Mouse (Mus musculus) heart, postnatal 36 days (tissue): ENCODE measurements around the gene Pdzd8. TPM values are rescaled to one million over a fixed set of nuclear protein-coding genes. Genes with fewer than 3 reads are reported as not detected.
A peak's percentile ranks its signal among the peaks of the same experiment; 100 is the strongest.

Experiments used
- DNase-seq, 2 experiments: peaks; one replicate each; pipeline ENCODE4 v3.0.0; 2021 to 2022
- intact Hi-C: fragments of 180-260 bp; cut with DNase I; formaldehyde crosslinking; loops from one replicate; pipeline ENCODE4 v1.15.1; 2025
- total RNA-seq, 2 experiments: library from RNA; stranded (reverse); gene quantifications; 2 replicates each; pipeline ENCODE4 v1.2.3; 2021

Gene Pdzd8
- 10 to 100 TPM; 24.7 to 27.2 TPM for total RNA-seq

DNA sequence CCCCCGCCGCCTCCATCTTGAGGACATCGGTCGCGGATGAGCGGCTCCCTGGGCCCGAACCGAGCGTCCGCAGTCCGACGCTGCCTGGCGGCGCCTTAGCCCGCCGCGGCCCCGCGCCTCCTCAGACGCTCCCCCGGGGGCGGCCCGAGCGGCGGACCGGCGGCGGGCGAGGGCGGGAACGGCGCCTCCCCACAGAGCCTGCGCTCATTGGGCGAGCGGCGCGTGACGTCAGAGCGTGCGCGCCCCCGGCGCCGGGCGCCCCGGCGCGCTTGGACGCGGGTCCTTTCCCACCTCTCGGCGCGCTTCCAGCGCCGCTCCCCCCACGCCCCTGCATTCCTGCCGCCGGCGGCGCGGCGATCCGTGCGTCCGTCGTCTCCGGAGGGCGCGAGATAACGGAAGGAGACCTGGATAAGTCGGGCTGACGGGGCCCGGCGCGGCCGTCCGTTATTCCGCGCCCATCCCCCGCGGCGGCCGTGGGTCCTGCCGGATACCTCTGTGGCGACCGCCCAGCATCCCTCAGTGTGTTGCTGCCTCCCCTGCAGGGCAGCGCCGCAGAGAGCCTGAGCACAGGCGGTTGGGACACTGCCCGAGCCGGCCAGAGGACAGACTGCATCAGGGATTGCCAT is at the start of gene Pdzd8:
Gene Pdzd8, minus strand, starts transcription at position 123 of the 626 bp plus-strand sequence.
- intact Hi-C loops = loop anchor here (10.0 kb wide), 2 partner anchors 401 to 1239 kb away; partner anchors contain the start of genes Cacul1, Eno4 and Hspa12a
- DNase-seq = peak; percentile 90 to 94

DNA sequence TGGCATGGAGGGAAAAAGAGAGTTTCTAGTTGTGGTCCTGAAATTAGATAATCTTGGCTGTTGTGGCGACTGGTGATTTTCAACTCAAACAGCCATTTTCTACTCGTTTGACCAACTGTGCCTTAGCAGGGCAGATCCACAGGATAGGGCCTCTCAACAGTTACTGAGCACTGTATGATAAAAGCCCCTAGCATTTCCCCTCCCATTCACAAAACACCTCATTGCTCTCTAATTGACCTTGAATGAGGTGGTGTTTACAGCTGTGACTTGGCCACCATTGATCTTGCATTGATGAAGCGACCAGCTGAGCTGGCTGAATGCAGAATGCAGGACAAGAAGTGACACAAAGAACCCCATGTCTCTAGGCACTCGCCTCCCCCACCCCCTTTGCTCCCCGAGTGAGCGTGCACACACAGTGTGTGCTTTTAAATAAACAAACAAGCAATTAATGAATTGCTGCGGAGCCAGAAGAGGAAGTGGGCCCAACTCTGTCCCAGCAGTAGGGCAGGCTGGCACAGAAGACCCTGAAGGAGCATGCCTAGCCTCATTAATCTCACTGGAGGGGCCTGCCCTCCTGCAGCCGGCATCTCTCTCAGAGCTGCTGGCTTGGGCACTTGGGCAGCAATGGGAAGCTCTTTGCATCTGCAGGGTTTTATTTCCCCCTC is 48.3 kb upstream of the Pdzd8 start:
- intact Hi-C loops = no loop called here
- DNase-seq = no peak

DNA sequence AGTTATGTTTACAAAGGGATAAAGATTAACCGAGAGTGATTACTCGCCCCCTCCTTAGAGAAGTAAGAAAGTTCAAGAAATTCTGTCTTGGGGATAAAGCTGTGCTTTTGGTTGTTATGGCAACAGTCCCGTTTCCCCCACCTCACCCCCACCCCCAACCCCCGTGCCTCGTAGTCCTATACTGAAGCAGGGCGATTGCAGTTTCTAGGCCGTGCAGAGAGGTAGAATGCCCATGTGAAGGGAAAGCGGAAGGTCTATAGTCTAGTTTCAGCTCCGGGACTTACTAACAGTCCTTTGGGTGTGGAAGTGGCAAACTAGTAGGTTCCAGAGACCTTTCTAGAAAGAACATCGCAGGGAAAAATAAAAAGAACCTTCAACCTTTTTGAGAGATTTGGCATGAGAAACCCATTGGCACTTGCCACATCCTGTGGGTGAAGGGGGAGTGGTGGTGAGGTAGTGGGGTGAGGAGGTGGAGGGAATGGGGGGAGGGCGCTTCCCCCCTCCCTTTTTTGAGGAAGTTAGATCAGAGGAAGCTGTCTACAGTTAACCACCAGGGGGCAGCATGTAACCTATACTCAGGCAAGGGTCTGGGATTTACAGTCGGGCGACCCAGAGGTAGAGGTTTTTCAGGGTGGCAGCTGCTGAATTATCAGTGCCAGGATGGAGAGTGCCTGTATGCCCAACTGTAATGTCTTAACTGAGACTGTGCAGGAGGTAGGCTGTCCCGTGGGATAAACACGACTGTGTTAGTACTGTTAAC is 43.4 kb upstream of the Pdzd8 start:
- intact Hi-C loops = no loop called here
- peak; percentile 41 to 46 for DNase-seq

DNA sequence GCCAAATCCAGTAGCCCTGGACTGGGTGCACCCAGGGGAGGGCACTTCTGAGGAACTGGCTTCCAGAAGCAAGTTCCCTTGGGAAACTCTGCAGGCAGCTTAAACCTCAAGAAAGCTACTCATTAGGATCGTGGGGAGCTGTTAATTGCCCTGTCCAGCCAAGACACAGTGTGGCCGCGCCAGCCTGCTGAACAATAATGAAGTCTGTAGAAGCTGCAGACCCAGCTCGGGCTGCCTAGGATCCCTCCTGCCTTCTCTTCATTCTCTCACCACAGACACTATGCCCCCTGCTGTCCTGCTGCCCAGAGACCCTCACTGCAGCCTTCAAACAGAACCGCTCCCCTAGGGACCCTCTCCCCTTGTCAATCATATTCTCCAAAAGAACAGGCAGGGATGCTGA is 42.8 kb upstream of the Pdzd8 start:
- DNase-seq = no peak
- intact Hi-C loops = no loop called here

DNA sequence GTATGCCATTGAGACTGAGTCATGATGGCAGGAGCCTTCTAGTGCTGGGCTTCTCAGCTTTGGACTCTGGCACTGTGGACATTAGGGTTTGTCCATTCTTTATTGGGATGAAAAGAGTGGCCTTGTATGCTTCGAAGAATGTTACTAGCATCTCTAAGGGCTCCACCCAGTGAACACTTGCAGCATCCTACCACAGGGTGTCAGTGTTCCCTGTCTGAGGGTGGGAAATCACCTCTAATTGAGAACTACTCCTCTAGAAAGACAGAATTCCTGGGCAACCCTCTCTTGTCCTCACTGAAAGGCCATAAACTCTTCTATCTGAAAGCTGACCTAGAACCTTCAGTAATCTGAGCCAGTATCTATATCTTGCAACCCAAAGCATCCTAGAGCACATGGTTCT is 41.6 kb upstream of the Pdzd8 start:
- intact Hi-C loops = no loop called here
- no peak for DNase-seq

DNA sequence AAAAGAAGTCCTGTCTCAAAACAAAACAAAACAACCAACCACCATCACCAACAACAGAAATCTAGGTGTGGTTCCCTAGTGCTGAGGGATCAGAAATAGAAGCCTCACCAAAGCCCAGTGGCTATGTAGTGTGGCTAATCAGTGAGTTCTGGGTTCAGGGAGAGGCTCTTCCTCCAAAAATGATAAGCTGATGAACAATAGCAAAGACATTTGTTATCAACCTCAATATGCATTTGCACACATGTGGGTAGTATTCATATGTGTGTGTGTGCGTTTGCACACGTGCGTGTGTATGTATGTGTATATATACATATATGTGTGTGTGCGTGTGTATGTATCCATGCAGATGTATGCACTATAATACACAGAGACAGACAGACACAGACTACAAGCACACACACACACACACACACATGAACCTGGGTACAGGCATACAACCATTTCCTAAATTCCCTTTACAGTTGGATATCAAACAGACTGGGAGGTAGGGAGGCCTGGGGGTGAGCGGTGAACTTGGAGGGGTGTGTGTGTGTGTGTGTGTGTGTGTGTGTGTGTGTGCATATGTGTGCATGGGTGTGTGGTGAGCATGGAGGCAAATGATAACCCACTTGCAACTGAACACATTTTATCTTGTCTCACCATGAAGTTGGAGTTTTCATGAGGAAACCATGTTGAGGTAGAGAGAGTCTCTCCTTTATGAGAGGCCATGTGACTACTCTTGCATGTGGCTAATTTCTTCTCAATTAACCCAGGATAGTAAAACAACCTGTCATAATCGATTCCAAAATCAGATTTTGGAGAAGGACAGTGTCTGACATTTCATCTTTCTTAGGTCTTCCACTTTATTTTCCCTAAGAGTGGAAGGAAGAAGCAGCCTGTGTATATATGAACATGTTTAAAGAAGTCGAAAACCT is 39.3 kb upstream of the Pdzd8 start:
- intact Hi-C loops = no loop called here
- DNase-seq = no peak

DNA sequence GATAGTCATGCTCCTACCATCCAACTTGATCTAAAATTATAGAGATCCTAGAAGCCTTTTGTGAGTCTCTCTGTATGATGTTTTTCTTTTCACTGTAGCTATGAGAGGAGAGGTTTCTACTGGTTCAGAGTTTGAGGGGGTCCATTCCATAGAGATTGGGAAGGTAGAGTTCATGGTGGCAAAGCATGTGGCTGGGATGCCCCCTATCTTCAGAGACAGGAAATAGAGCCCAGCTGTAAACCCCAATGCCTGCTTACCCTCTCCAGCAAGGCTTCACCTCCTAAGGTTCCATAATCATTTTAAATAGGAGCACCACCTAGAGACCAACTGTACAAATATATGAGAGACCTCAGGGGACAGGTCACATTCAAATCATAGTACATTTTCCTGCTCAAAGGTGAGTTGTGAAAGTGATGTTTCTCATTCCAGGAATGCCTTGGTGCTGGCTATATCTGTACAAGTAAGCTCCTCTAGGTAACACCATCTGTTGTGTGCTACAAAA is 36.9 kb upstream of the Pdzd8 start:
- intact Hi-C loops = loop anchor here (2.0 kb wide), 1 partner anchor 144 kb away; no protein-coding TSS in a partner anchor
- no peak for DNase-seq

DNA sequence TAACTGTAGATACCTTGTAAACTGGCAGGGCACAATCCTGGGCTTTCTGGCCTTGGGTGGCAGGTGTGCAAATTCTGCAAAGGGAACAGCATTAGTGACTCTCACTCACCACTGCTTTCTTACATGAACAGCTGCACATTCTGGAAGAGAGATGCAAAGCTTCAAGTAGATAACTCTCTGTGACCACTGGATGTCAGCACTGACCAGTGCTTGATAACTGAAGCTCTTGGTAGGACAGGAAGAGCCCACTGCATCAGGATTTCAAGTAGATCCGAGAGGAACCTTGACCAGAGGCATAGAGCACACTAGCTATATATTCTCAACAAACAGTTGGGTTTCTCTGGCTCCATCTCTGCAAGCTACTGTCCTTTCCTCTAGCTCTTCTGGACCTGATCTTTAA is 34.4 kb upstream of the Pdzd8 start:
- DNase-seq = no peak
- intact Hi-C loops = no loop called here

DNA sequence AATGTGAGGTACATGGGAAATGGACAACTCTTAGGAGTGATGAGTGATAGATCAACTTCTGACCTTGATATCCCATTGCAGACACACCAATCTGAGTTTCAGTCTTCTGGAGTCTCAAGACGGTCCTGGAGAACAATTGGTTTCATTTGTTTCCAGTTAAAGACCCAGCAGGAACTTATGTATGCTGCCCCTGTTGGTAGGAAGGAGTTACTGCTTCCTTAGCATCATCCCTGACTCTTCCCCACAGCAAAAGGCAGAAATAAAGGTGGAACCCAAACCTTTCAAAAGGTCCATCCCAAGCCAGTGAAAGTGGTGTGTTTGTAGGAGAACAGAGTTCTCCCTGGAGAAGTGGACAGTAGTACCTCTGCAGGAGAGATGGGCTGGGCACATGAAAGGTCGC is 30.9 kb upstream of the Pdzd8 start:
- intact Hi-C loops = no loop called here
- DNase-seq = no peak

DNA sequence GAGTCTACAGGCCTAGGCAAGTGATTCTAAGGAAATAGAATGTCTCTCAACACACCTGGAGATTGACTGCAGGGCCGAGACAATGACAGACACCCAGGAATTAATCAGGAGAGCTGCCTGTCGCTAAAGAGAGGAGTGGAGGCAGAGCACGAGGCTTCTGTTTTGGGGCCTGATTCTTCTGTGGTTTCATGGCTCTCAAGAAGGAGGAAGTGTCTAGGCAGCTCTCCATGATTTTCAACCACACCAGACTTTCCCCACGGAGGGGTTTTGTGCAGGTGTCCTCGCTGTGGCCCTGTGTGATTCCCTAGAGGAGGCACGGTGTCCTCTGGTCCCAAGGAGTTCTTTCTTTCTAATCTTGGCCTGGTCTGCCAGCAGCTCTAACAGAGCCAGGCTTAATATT is 29.4 kb upstream of the Pdzd8 start:
- intact Hi-C loops = no loop called here
- no peak for DNase-seq

DNA sequence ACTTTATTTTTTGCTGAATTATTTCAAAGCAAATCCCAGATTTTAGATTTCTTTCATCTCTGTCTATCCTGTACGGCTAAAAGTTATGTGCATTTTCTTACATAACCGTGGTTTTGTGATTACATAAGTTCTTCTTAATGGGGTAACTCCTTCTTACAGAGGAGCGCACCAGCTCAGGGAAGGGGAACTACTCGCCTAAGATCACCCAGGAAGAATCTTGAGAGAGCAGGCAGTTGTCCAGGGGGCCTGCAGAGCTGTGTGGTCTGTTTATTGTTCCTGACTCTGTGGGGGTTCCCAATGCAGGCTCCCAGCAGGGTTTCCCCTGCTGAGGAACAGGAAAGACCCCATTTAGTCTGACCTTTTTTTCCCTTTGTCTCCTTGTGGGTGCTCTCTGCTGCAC is 27.3 kb upstream of the Pdzd8 start:
- no peak for DNase-seq
- intact Hi-C loops = no loop called here

DNA sequence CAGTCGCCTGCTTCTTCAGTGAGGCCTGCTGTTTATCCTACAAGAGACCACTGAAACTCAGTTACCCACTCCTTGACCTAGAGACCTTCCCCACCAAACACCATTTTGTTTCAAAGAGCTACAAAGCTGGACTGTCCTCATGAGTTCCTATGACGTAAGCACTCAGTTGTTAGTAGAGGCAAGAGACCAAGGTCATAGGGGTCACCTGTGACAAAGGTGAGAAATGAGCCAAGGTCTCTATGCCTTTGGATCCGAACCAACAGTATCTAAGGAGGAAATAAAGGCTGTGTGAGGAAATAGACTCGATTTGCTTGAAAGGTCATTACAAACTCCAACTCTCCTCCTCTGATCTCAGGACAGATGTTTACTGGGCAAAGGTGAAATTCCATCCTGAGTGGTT is 25.4 kb upstream of the Pdzd8 start:
- DNase-seq = no peak
- intact Hi-C loops = no loop called here

DNA sequence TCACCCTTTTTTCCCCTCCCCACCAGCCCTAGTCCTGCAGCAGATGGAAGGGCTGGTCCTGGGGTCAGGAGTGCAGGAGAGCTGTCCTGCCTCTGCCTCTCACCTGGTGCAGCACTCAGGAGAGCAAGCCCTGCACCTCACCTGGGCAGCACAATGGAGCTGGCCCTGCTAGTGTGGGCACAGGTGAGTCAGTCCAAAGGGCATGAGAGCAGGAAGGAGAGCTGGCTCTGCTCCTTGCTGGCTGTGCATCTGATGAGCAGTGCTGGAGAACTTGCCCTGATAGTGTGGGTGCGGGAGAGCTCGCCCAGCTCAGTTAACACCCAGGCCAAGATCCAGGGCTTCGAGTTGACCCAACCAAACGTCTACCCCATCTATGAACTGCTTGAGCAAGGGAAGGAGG is 22.3 kb upstream of the Pdzd8 start:
- no peak for DNase-seq
- intact Hi-C loops = no loop called here

DNA sequence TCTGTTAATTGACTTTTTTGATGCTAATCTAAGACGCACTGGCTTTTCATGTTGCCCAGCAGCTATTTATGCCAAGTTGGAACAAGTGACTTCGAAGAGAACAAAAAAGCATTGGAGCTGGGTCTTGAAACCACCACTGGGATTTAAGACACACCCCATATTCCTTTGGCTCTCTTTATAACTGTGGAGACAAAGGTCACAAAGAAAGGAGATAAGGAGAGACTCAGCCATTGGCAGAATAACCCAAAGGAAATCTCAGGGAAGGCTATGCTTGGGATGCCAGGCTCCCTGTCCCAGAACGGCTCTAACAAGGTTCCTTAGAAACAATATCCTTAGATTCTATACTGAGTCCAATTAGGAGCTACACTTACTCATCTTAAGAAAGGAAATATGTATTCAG is 21.1 kb upstream of the Pdzd8 start:
- intact Hi-C loops = no loop called here

DNA sequence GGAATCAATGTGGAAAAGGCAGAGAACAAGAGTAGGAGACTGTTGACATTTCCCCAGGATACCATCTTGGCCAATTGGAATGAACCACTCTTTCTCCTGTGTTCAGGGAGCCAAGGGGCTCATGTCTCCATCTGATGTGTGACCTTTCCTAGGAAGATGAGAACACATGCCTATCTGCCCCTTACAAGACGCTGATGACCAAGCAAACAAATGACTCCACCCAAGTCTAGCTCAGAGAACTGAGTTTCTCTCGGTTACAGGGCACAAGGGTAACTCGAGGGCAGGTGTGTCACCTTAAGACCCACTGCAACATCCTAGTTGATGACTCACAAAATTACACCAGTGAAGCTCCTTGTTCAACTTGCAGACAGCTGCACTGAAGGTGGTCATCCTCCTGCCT is 18.1 kb upstream of the Pdzd8 start:
- DNase-seq = no peak
- intact Hi-C loops = no loop called here

More for the DNA sequence above, 21.1 kb upstream of the Pdzd8 start:
- no peak for DNase-seq

DNA sequence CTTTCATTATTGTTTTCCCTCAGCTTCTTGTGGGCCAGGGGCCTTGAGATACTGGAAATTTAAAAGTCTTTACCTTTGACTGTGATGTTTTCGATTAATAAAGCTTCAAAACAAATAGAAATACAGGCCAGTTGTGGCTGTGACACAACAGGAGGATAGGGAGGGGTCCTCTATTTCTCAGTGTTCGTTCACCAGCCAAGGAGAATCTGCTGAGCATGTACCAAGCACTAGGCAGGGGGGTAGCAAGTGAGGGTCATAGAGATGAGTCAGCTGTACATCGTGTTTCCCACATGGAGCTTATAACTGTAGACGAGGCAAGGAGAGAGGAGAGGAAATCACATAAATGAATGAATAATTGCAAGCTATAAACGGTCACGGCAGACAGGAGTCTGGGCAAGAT is 17.1 kb upstream of the Pdzd8 start:
- DNase-seq = no peak
- intact Hi-C loops = no loop called here

DNA sequence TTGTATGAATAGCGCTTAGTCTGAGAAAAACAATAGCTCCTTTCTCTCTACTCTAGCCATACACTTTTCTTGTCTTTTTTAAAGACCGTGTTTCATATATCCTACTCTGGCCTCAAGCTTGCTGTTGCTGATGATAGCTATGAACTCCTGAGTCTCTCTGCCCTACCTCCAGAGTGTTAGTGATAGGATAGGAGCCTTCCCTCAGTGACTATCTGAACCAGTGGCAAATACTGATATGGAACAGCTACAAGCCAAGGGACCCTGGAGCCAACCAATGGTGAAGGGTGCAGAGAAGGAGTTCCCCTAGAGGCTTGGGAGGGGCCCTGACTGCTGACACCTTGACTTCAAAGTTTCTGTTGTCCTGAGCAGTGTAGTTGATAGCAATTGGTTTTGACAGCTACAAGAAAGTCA is 14.9 kb upstream of the Pdzd8 start:
- DNase-seq = no peak
- intact Hi-C loops = no loop called here

DNA sequence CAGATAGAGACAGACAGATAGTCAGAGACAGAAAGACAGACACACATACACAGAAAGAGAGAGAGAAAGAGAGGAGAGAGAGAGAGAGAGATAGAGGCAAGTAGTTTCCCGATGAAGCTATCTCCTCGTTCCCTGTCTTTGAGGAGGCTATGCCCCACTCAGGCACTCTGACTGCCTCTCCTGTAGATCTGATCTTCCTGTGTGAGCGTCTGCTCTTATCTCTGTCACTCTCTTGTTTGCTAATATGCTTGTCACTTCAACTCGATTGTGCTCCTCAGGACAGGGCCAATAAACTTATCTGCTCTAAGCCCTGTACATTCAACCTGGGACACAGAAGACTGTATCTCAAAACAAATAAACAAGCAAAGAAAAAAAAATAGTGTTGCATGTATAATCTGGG is 13.6 kb upstream of the Pdzd8 start:
- DNase-seq = no peak
- intact Hi-C loops = no loop called here

DNA sequence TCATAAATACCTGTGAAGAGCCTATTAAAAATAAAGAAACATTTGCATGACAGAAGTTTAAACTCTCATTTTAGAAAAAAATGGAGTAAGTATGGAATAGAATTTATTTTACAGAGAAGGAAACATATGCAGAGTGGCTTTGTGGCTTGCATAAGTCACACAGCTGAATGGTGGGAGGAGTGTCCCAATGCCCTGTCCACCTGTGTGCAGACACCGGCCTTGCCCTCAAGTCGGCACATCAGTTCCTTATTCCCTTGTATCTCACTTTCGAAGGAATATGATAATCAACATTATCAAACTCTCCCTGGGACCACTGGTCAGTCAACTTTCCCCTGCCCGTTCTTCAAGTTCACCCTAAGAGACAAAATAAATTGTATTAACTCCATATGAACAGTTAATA is 12.3 kb upstream of the Pdzd8 start:
- intact Hi-C loops = no loop called here
- DNase-seq = no peak

DNA sequence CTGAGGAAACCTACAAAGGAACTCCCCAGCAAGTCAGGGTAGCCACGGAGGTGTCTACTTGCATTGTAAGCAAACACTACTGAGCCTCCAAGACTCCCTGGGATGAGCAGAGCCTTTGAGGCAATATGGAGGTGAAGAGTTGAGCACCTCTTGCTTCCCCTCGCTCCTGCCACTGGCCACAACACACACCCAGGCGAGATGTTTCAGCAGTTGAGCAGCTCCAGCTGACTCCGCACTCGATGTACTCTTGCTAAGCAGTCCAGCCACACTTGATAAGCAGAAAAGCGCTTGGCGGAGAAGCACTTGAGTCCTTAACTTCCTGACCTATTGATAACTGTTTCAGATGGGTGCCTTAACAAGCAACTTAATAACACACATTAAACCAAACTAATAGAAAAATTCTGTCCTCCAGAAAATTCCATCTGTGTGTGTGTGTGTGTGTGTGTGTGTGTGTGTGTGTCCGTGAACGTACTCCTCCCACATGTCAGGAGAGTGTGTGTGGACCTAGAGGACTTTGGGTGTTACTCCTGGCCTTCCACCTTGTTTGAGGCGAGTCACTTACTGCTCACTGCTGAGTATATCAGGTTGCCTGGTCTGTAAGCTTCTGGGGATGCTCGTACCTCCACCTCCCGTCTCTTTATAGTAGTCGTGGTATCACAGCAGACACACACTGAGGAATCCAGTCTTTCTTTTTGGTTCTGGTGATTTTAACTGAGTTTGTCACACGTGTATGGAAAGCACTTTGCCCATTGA is 11.4 kb upstream of the Pdzd8 start:
- intact Hi-C loops = no loop called here
- DNase-seq = no peak
